Mouse (Mus musculus) liver, postnatal 0 days (tissue): ENCODE data around the gene Ablim1.

Experiments
- CTCF ChIP-seq: sonication (generic); IDR thresholded peaks from 2 replicates; pipeline ENCODE4 v1.5.1; 2016; ENCODE audit warnings: antibody characterized with exemption, low read depth
- EP300 ChIP-seq: IDR thresholded peaks from 2 replicates; pipeline ENCODE4 v1.6.1; 2016; ENCODE audit warnings: antibody characterized with exemption, low read depth, mild to moderate bottlenecking

DNA sequence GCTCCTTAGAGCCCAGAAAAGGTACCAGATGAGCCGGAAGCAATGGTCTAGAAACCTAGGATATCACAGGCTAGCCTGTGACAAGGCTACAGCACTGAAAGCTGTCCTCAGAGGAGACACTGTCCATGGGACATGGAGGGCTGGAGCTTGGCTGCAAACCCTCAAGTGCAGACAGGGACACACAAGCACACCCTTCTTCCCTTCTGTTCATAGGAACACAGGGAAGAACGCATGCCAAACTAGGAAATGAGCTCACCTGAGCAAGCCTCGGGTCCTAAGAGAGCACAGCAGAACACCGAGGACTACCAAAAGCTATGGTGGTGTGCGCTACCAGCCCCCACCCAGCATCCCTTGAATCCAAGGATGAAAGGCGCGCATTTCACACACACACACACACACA lies 262.7 kb downstream of the Ablim1 start:
- TF ChIP-seq CTCF (no peak), EP300 (no peak)
